Mouse (Mus musculus): ENCODE measurements around the gene Maml1. TPM values are rescaled to one million over a fixed set of nuclear protein-coding genes. Genes with fewer than 3 reads are reported as not detected.

The Maml1 gene
- polyA plus RNA-seq, 1 experiment from 2014 or later = 3.9 TPM

DNA sequence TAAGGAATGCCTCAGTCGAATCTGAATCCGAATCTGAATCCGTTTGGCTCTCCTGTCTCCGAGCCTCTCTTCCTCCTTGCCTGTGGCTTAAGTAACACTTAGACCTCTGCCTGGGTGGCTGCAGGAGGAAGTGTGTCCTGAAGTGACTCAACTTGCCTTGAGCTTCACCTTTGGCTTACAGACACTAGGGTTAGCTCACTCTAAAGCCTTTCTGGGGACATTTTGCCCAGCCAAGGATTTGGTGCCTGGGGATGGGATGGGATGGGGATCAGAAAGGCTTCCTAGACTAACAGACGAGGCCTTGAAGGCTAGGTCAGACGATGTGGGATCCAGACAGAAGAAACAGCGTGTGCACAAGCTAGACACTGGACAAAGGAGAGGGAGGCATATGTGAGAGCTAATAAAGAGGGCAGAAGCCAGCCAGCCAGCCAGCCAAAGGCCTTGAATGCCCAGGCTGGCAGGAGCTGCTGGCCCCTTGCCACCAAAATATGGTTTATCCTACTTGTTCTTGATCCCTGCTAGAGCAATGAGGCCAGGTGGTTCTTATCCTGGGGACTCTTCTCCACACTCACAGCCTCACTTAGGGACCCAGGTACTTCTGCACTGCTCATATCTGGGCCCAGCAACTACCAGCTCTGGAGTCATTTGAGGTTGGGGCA, 62.7 kb downstream of the Maml1 start:
- Histone ChIP-seq H3K9ac (replicated peaks; ENCODE audit: low read depth, low read length) (no peak overlapping the region), H3K27me3 (replicated peaks; ENCODE audit: control insufficient read depth, insufficient read depth, low read length) (no peaks in the 10 kb centered on the region), H3K27ac (ENCODE audit: low read length) (no peak overlapping the region), H3K4me1 (replicated peaks; ENCODE audit: control insufficient read depth, insufficient read depth, low read length) (peaks cover 33% of the 10 kb centered on the region), H3K4me2 (ENCODE audit: low read length) (no peak overlapping the region), H3K4me3 (replicated peaks; ENCODE audit: low read length) (no peak overlapping the region), H3K36me3 (ENCODE audit: control insufficient read depth, insufficient read depth) (peaks cover 24% of the 10 kb centered on the region), H3K9me3 (ENCODE audit: control insufficient read depth, low read length) (no peaks in the 10 kb centered on the region)
- no peak for ATAC-seq
- WGBS = 34% methylated on average over 7 of the region's 7 CpGs

DNA sequence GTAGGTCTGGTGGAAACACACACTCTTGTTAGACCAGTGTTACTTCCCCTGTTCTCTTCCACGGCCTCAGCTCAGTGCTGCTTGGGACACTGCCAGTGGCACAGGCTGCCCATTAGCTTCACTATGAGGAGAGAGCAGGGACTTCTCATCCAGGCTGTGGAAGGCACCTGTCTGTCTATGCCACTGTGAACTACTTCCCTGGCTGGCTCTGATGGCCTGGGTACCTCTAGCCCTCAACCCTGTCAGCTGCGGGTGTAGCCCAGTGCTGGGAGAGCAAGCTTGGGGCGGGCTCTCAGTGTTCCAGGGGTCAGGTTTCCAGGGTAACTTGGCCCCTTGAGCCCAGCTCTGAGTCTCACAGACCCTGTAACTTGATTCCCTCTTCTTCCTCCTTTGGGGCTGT, 63.3 kb downstream of the Maml1 start:
- Histone ChIP-seq H3K27me3 (replicated peaks; ENCODE audit: control insufficient read depth, insufficient read depth, low read length) (no peaks in the 10 kb centered on the region), H3K36me3 (ENCODE audit: control insufficient read depth, insufficient read depth) (peaks cover 19% of the 10 kb centered on the region), H3K9me3 (ENCODE audit: control insufficient read depth, low read length) (no peaks in the 10 kb centered on the region), H3K27ac (ENCODE audit: low read length) (no peak overlapping the region), H3K9ac (replicated peaks; ENCODE audit: low read depth, low read length) (no peak overlapping the region), H3K4me3 (replicated peaks; ENCODE audit: low read length) (no peak overlapping the region), H3K4me2 (ENCODE audit: low read length) (no peak overlapping the region), H3K4me1 (replicated peaks; ENCODE audit: control insufficient read depth, insufficient read depth, low read length) (peaks cover 37% of the 10 kb centered on the region)
- 18% methylated on average over 3 of the region's 3 CpGs for WGBS
- no peak for ATAC-seq

DNA sequence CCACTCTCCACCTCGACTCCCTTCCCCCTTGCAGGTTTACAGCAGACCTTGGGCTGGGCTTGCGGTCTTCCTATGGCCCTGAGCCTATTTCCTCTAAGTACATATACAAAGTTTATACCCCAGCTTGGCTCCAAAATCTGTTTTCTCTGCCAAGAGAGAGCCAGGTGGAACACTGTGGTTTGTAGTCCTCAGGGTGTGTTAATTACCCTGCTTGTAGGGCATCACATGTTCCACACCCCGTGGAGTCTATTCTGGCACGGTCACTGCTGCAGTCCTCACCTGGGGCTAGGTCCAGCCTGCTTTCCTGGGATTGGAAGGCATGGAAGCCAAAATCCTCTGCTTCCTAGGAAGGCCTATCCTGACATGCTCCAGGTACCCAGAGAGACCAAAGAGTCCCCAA, 64.4 kb downstream of the Maml1 start:
- Histone ChIP-seq H3K27me3 (replicated peaks; ENCODE audit: control insufficient read depth, insufficient read depth, low read length) (no peaks in the 10 kb centered on the region), H3K4me3 (replicated peaks; ENCODE audit: low read length) (no peak overlapping the region), H3K27ac (ENCODE audit: low read length) (no peak overlapping the region), H3K9ac (replicated peaks; ENCODE audit: low read depth, low read length) (0 out of 2 replicates have a peak overlapping the region, but pooled peaks have one; percentile 9), H3K4me1 (replicated peaks; ENCODE audit: control insufficient read depth, insufficient read depth, low read length) (peaks cover 47% of the 10 kb centered on the region), H3K36me3 (ENCODE audit: control insufficient read depth, insufficient read depth) (peaks cover 12% of the 10 kb centered on the region), H3K4me2 (ENCODE audit: low read length) (no peak overlapping the region), H3K9me3 (ENCODE audit: control insufficient read depth, low read length) (no peaks in the 10 kb centered on the region)
- WGBS = 77% methylated on average over 4 of the region's 4 CpGs
- ATAC-seq = no peak

DNA sequence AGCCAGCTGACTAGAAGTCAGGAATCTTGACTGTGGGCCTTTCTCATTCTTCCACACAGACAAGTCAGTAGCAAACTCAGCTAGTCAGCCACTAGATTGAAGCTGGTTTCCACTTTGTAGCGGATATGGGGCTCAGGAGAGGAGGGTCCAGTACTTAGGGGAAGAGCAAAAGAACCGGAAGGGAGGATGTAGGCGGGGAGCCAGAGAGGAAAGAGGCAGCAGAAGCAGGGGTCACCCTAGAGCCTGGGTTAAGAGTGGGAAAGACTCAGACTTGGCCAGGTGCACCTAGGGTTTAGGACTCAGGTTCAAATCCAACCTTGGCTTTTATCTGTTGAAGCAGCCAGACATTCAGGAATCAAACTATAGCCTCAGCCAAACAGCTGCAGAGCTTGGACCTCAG, 64.9 kb downstream of the Maml1 start:
- H3K9me3 ChIP-seq (ENCODE audit: control insufficient read depth, low read length) = no peaks in the 10 kb centered on the region
- H3K4me1 ChIP-seq (replicated peaks; ENCODE audit: control insufficient read depth, insufficient read depth, low read length) = peaks cover 47% of the 10 kb centered on the region
- no peak for ATAC-seq
- no peak overlapping the region for H3K9ac ChIP-seq (replicated peaks; ENCODE audit: low read depth, low read length)
- peaks cover 8% of the 10 kb centered on the region; the same call in 1 of the 2 replicates for H3K36me3 ChIP-seq (ENCODE audit: control insufficient read depth, insufficient read depth)
- no peak overlapping the region for H3K4me2 ChIP-seq (ENCODE audit: low read length)
- no peaks in the 10 kb centered on the region for H3K27me3 ChIP-seq (replicated peaks; ENCODE audit: control insufficient read depth, insufficient read depth, low read length)
- H3K4me3 ChIP-seq (replicated peaks; ENCODE audit: low read length) = no peak overlapping the region
- H3K27ac ChIP-seq (ENCODE audit: low read length) = no peak overlapping the region
- 86% methylated on average over 3 of the region's 3 CpGs for WGBS

DNA sequence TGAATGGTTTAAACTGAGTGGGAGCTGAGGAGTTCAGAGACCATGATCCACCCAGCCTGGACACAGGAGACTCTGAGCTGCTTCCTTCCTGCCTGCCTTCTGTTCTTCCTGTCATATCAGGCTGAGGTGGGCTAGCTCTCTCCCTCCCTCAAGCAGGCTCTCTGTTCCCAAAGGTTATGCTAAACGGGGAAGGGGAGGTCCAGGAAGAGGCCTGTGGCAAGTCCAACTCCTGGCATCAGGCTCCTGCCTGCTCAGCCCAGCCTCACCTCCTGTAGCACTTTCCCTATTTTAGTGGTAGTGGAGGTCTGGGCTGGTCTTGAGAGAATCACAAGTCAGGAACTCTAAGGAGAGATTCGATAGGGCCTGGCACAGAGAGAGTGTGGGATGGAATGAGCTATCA, 65.7 kb downstream of the Maml1 start:
- WGBS = 39% methylated on average over 2 of the region's 2 CpGs
- H3K27ac ChIP-seq (ENCODE audit: low read length) = no peak overlapping the region
- peaks cover 47% of the 10 kb centered on the region for H3K4me1 ChIP-seq (replicated peaks; ENCODE audit: control insufficient read depth, insufficient read depth, low read length)

DNA sequence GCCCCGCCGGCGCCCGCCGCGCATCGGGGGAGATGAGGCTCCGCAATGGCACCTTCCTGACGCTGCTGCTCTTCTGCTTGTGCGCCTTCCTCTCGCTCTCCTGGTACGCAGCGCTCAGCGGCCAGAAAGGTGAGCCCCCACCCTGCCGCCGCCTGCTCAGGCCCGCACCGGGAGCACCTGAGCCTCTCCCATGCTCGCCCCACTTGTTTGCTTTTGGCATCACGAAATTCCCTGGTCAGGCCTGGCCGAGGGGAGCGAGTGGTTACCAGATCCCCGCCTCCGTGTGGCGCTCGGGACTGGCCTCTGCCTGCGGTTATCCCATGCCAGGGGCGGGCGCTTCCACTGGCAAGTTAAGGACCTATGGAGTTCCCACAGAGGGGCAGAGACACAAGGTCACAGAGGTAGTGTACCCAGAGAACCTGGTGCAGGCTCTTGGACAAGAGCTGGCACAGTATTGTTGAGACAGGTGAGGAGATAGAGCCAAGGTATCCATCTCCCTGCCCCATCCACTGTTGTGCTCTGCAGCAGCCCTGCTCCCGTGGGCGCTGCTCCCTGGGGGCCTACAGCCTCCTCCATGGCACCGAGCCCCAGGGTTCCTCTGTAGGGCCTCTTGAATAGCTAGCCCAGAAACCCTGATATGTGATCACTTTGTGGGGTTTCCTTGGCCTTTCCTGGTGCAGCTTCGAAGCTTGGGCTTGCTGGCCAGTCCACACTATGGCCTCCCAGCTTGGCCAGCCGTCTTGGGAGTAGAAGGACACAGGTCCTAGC, 66.3 kb downstream of the Maml1 start:
- Histone ChIP-seq H3K9me3 (ENCODE audit: control insufficient read depth, low read length) (no peaks in the 10 kb centered on the region), H3K36me3 (ENCODE audit: control insufficient read depth, insufficient read depth) (peaks cover 1% of the 10 kb centered on the region; the same call in 1 of the 2 replicates), H3K27me3 (replicated peaks; ENCODE audit: control insufficient read depth, insufficient read depth, low read length) (no peaks in the 10 kb centered on the region), H3K27ac (ENCODE audit: low read length) (peak overlapping the region; percentile 93), H3K4me1 (replicated peaks; ENCODE audit: control insufficient read depth, insufficient read depth, low read length) (peaks cover 44% of the 10 kb centered on the region), H3K4me2 (ENCODE audit: low read length) (peak overlapping the region; percentile 93), H3K4me3 (replicated peaks; ENCODE audit: low read length) (peak overlapping the region; percentile 89), H3K9ac (replicated peaks; ENCODE audit: low read depth, low read length) (peak overlapping the region; percentile 99)
- ATAC-seq = peak; percentile 19
- 3% methylated on average over 33 of the region's 34 CpGs for WGBS

More for the DNA sequence above, 65.7 kb downstream of the Maml1 start:
- H3K27me3 ChIP-seq (replicated peaks; ENCODE audit: control insufficient read depth, insufficient read depth, low read length) = no peaks in the 10 kb centered on the region
- no peak for ATAC-seq
- peak overlapping the region; percentile 99 for H3K9ac ChIP-seq (replicated peaks; ENCODE audit: low read depth, low read length)
- peaks cover 2% of the 10 kb centered on the region; the same call in 1 of the 2 replicates for H3K36me3 ChIP-seq (ENCODE audit: control insufficient read depth, insufficient read depth)
- H3K4me2 ChIP-seq (ENCODE audit: low read length) = peak overlapping the region; percentile 93
- H3K4me3 ChIP-seq (replicated peaks; ENCODE audit: low read length) = peak overlapping the region; percentile 89
- H3K9me3 ChIP-seq (ENCODE audit: control insufficient read depth, low read length) = no peaks in the 10 kb centered on the region

DNA sequence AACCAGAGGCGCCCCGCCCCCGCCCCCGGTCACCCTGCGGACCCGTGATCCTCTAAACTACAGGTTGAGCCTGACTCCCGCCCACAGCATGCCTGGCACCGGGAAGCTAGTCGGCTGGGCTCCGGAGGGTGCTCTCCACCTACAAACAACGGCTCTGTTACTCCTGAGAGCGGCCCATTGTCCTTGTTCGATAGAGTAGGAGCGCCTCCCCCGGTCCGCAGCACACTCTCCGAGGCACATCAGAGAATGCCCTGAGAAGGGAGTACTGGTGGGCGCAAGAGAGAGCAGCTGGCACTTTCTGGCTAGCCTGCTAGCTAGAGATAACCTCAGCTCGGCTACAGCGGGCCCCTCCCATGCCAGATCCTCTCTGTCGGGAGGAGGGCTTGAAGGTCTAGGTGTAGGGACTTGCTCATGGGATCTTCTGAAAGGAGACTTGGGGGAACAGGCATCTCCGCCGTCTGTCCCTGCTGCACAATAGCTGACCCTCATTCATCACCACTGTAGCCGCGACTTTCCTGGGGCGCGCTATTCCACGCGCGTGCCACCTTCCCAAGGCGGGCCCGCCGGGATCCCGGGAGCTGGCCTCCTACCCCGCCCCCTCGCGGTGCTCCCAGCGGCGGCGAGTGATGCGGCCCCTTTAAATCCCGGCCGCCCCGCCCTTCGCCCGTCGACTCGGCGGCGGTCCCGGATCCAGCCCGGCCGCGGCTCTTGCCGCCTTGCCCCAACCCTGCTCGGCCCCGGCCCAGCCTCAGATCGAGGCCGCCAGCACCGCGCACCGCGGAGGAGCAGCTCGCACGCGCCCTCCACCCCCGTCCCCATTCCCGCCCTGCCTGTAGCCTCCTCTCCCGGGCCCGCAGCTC, 67.2 kb downstream of the Maml1 start:
- H3K9ac ChIP-seq (replicated peaks; ENCODE audit: low read depth, low read length) = peak overlapping the region; percentile 99
- peak overlapping the region; percentile 93 for H3K4me2 ChIP-seq (ENCODE audit: low read length)
- H3K36me3 ChIP-seq (ENCODE audit: control insufficient read depth, insufficient read depth) = no peaks in the 10 kb centered on the region
- H3K9me3 ChIP-seq (ENCODE audit: control insufficient read depth, low read length) = no peaks in the 10 kb centered on the region
- H3K4me3 ChIP-seq (replicated peaks; ENCODE audit: low read length) = peak overlapping the region; percentile 89
- under 1% methylated on average over 64 of the region's 70 CpGs for WGBS
- H3K27ac ChIP-seq (ENCODE audit: low read length) = peak overlapping the region; percentile 93
- peaks cover 36% of the 10 kb centered on the region for H3K4me1 ChIP-seq (replicated peaks; ENCODE audit: control insufficient read depth, insufficient read depth, low read length)
- no peaks in the 10 kb centered on the region for H3K27me3 ChIP-seq (replicated peaks; ENCODE audit: control insufficient read depth, insufficient read depth, low read length)
- ATAC-seq = peak; percentile 85

DNA sequence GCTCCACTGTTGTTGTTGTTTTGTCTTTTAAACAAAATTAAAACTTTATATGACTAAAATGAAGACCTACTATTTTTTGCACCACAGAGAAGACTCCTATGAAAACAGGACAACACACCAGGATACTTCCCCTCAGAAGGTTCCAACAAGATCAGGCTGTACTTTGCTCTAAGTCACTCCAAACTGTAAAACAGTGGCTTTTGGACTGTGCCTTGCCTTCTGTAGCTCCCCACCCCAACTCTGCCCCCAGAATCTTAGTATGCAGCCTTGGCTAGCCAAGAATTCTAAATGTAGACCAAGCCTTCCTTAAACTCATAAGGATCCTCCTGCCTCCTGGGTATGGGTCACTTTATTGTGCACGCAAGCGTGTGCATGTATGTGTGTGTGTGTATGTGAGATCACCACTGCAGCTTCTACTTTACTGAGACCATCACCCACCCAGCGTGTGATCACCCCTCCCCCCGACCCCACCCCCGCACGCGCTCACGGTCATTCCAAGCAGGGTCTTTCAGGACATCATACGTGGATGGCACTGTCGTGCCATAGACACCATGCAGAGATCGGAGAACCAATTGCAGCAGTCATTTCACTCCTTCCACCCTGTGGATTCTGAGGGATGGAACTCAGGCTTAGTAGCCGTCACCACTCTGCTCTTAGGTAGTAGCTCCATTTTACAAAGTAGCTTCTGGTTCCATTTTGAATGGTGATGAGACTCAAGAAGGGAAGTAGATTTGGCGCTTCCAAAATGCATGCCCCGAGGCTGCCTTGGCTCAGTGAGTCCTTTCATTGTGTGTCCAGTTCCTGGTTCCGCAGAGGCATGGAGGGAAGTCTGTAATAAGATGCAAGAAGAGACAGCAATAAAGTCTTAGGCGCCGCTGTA, 68.1 kb downstream of the Maml1 start:
- H3K36me3 ChIP-seq (ENCODE audit: control insufficient read depth, insufficient read depth) = no peaks in the 10 kb centered on the region
- peak overlapping the region; percentile 93 for H3K4me2 ChIP-seq (ENCODE audit: low read length)
- H3K27ac ChIP-seq (ENCODE audit: low read length) = peak overlapping the region; percentile 93
- H3K9me3 ChIP-seq (ENCODE audit: control insufficient read depth, low read length) = no peaks in the 10 kb centered on the region
- peak overlapping the region; percentile 99 for H3K9ac ChIP-seq (replicated peaks; ENCODE audit: low read depth, low read length)
- WGBS = 4% methylated on average over 17 of the region's 17 CpGs
- peak overlapping the region; percentile 89 for H3K4me3 ChIP-seq (replicated peaks; ENCODE audit: low read length)
- ATAC-seq = peak; percentile 5; the same call in 1 of the 2 replicates
- H3K4me1 ChIP-seq (replicated peaks; ENCODE audit: control insufficient read depth, insufficient read depth, low read length) = peaks cover 36% of the 10 kb centered on the region
- H3K27me3 ChIP-seq (replicated peaks; ENCODE audit: control insufficient read depth, insufficient read depth, low read length) = no peaks in the 10 kb centered on the region
